Mouse (Mus musculus) lung, adult 18-20 months (tissue): ENCODE results near the gene Htr1a.

Source experiments
- DNase-seq, 2 experiments: peaks; one replicate each; pipeline ENCODE4 v3.0.0; 2022; ENCODE audit warnings: mixed read lengths in 2 of 2

Gene Htr1a

GRCm38 (mm10) chr13:105443339-105443738 lies at the start of gene Htr1a:
Gene Htr1a (plus strand): TSS chr13:105443639.
- no peak for DNase-seq

GRCm38 (mm10) chr13:105411535-105412326 lies 31.7 kb upstream of the Htr1a start:
- DNase-seq: no peak

GRCm38 (mm10) chr13:105412327-105412722 lies 31.1 kb upstream of the Htr1a start:
- no peak for DNase-seq

GRCm38 (mm10) chr13:105433141-105433540 lies 10.3 kb upstream of the Htr1a start:
- no peak for DNase-seq

- DNase-seq: no peak
Observed at GRCm38 (mm10) chr13:105433630-105434029, 9.8 kb upstream of the Htr1a start.

- peak in 1 of 2 experiments; percentile 3 for DNase-seq
Observed at GRCm38 (mm10) chr13:105442576-105442975, 863 bp upstream of the Htr1a start.

- DNase-seq: no peak
Observed at GRCm38 (mm10) chr13:105443871-105444237, 415 bp downstream of the Htr1a start.

- no peak for DNase-seq
Observed at GRCm38 (mm10) chr13:105444238-105444894, 927 bp downstream of the Htr1a start.

- DNase-seq: no peak
Observed at GRCm38 (mm10) chr13:105444895-105445281, 1.4 kb downstream of the Htr1a start.

GRCm38 (mm10) chr13:105446239-105446638 lies 2.8 kb downstream of the Htr1a start:
- DNase-seq: no peak

GRCm38 (mm10) chr13:105447695-105448094 lies 4.3 kb downstream of the Htr1a start:
- DNase-seq: no peak

- DNase-seq: no peak
Observed at GRCm38 (mm10) chr13:105451536-105451935, 8.1 kb downstream of the Htr1a start.
